Mouse (Mus musculus) 3T3-L1 (cell line): ENCODE data around the gene Rgs12.
A peak's percentile ranks its signal among the peaks of the same experiment; 100 is the strongest.

Source experiments
- DNase-seq: peaks from one replicate; pipeline ENCODE4 v3.0.0-alpha.2; 2015; ENCODE audit warnings: low read depth, low spot score

Gene Rgs12

DNA sequence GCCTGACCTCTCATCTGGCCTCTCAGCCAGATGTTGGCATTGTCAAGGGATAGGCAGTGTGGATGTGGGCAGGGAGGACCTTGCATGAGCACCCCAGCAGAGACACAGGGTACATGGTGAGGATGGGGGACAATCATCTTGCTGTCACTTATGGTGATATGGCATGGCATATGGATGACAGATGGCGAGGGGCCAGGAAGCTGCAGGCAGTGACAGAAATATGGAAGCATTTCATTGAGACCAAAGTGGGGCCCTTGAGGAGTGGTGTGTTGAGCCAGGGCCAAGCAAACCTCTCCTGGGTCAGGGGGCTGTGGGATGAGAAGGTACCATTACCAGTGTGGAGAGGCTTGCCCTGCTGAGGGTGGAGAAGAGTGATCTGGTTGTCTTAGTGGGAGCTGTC lies 127.1 kb downstream of the Rgs12 start:
- no peak for DNase-seq

DNA sequence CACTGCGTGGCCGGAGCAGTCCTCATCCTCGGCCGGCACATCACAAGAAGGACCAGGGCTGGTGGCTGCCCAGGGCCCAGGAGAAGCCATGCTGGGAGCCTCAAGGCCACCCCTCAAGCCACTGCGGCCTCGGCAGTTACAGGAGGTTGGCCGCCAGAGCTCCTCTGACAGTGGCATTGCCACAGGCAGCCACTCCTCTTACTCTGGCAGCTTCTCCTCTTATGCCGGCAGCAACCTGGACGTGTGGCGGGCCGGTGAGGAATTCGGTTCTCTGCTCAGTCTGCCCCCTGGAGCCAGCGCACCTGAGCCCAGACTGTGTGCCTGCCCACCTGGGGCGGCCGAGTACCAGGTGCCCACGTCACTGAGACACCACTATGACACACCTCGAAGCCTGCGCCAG lies 129.9 kb downstream of the Rgs12 start:
- no peak for DNase-seq

DNA sequence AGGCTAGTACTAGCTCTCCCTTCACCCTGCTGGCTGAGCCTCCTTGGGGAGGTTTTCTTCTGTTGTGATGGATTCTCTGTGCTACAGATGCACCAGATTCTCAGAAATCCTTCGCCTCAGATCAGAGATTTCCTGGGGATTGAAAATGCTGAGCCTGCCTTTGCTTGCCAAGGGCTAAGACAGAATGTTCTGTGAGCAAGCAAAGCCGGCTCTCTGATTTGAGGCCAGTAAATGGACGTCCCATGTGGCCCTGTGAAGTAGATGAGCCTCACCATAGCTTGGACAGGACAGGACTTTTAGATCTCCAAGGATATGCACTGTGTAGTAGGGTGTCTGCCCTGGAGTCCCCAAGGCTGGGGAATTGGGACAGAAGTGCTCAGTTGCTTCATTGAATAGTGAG lies 135.7 kb downstream of the Rgs12 start:
- DNase-seq = no peak

- DNase-seq = peak; percentile 83
Measured at GRCm38 (mm10) chr5:35088785-35089613, 139.8 kb downstream of the Rgs12 start.
